Mouse (Mus musculus): ENCODE data around the gene Rhox3a2.
"Not testable (repeated sequence)": the region's sequence is repeated elsewhere in the genome, so short reads cannot be mapped to it uniquely, and the experiment has no call there.

DNA sequence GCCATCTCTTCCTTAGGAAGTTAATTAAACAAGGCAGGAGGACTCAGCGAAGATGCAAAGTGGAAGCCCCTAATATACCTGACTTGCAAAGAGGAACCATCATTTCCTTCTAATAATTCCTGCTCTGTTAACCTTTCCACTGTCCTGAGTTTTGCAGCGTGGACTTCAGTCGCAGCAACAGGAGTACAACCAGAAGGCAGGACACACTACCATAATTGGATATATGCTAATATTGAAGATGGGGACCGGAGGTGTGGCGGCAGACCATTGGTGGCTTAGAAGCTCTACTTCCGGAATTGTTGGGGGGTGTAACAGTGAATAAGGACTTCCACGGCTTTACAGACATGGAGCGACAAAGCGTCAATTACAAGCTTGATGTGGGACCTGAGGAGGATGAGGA is 31.9 kb downstream of the Rhox3a2 start, which contains the start of gene Rhox2b:
- TF ChIP-seq EP300, CTCF (IDR thresholded peaks at IDR 0.05): not testable (repeated sequence)
